Mouse (Mus musculus): ENCODE data around the gene Nwd1. TPM values are rescaled to one million over a fixed set of nuclear protein-coding genes. Genes with fewer than 3 reads are reported as not detected.

Nwd1 gene
- total and polyA plus RNA-seq, 3 experiments: 0.13 to 0.28 (median 0.14) TPM

DNA sequence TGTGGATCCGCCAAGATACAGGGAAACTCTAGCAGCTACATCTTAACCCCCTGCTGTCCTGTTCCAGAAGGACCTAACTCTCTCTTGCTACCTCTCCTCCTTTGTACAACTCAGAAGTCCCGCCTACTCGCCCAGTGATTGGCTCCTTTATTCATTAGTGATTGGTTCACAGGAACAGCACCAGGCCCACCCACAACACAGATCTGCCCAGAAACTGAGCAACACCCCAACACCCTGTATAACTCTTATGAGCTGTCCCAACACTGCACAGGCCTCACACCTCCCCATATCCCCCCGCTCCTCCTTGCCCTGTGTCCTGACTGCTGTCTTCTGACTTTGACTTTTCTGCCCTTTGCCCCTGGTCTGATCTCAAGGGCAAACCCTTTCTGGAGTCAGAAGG lies 119.2 kb downstream of the Nwd1 start:
- DNase-seq: no peak

DNA sequence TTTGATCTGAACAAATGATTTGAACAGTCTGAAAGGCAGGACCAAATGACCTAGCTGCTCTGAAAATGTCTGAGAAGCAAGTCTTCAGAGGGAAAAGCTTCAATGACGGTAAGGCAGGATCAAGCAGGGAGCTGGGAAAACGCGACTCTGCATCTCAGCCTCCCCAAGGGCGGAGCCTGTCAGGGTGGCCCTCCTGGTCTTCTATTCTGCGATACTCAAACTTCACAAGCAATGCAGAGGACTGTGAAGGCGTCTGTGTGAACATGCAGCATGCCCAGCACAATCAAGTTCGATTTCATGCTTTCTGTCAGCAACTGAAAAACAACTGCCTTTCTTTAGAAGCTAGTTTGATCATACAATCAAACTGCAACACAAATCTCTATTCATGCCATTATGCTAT lies 120.3 kb downstream of the Nwd1 start:
- DNase-seq: no peak

Small RNAs within 50 kb of the gene (microRNA-seq; reads per million reads assigned to microRNA genes)
- gene Gm26237: 0 reads per million in 2 experiments

Other genes with a start within 250 kb of the Nwd1 start
- gene Eps15l1, start 225.3 kb upstream of the Nwd1 start, total RNA-seq (2021): 10 to 100 TPM; 38.2 to 59.8 TPM
- gene Eps15l1, start 225.3 kb upstream of the Nwd1 start, polyA plus RNA-seq (2012; rRNA removed): 23.0 and 25.2 TPM in 2 replicates
- 1 to 10 TPM; 3.9 TPM for gene Calr3, start 202.8 kb upstream of the Nwd1 start, total RNA-seq (2021)
- gene Calr3, start 202.8 kb upstream of the Nwd1 start, polyA plus RNA-seq (2012; rRNA removed): 0.17 and 0.41 TPM in 2 replicates
- 1 to 10 TPM; 9.6 to 10.0 TPM for gene 1700030K09Rik, start 202.8 kb upstream of the Nwd1 start, total RNA-seq (2021)
- gene 1700030K09Rik, start 202.8 kb upstream of the Nwd1 start, polyA plus RNA-seq (2012; rRNA removed): 5.9 and 6.1 TPM in 2 replicates
- gene Cherp, start 171.5 kb upstream of the Nwd1 start, total RNA-seq (2021): 10 to 100 TPM; 66.3 to 71.0 TPM
- gene Cherp, start 171.5 kb upstream of the Nwd1 start, polyA plus RNA-seq (2012; rRNA removed): 63.8 and 77.3 TPM in 2 replicates
- gene Slc35e1, start 154.1 kb upstream of the Nwd1 start, total RNA-seq (2021): 10 to 100 TPM; 34.4 to 49.8 TPM
- 69.7 and 80.0 TPM in 2 replicates for gene Slc35e1, start 154.1 kb upstream of the Nwd1 start, polyA plus RNA-seq (2012; rRNA removed)
- gene Med26, start 98.4 kb upstream of the Nwd1 start, total RNA-seq (2021): 1 to 10 TPM; 8.6 to 9.5 TPM
- 16.4 and 17.1 TPM in 2 replicates for gene Med26, start 98.4 kb upstream of the Nwd1 start, polyA plus RNA-seq (2012; rRNA removed)
- gene Smim7, start 75.6 kb upstream of the Nwd1 start, total RNA-seq (2021): 100 to 1,000 TPM; 102 to 142 TPM
- 27.7 and 31.6 TPM in 2 replicates for gene Smim7, start 75.6 kb upstream of the Nwd1 start, polyA plus RNA-seq (2012; rRNA removed)
- 1 to 10 TPM; 6.4 to 7.8 TPM for gene Tmem38a, start 74.7 kb upstream of the Nwd1 start, total RNA-seq (2021)
- gene Tmem38a, start 74.7 kb upstream of the Nwd1 start, polyA plus RNA-seq (2012; rRNA removed): 10.9 and 13.6 TPM in 2 replicates
- 100 to 1,000 TPM; 123 to 245 TPM for gene Sin3b, start 76.6 kb downstream of the Nwd1 start, total RNA-seq (2021)
- gene Sin3b, start 76.6 kb downstream of the Nwd1 start, polyA plus RNA-seq (2012; rRNA removed): 174 and 270 TPM in 2 replicates
- gene F2rl3, start 115.2 kb downstream of the Nwd1 start, total RNA-seq (2021): 1 to 10 TPM; 1.1 to 2.1 TPM
- gene F2rl3, start 115.2 kb downstream of the Nwd1 start, polyA plus RNA-seq (2012; rRNA removed): 10.2 and 13.4 TPM in 2 replicates

Measured in adrenal gland, adult 2 months (tissue).